Mouse (Mus musculus) forebrain, embryonic 14.5 days (tissue): Measurements from ENCODE around the gene R3hdm2. TPM values are rescaled to one million over a fixed set of nuclear protein-coding genes. Genes with fewer than 3 reads are reported as not detected.

Experiments
- ATAC-seq: fragments of 200-750 bp; cut with Nextera tagmentation; 2 replicates; pipeline ENCODE4 v1.8.0; 2017; ENCODE audit warnings: mild to moderate bottlenecking, moderate library complexity
- DNase-seq: peaks from one replicate; pipeline ENCODE4 v3.0.0-alpha.2; 2015; ENCODE audit warnings: low spot score
- H3K27ac ChIP-seq: fragments of 300-500 bp; sonication (generic); 2 replicates; pipeline ENCODE4 v1.5.1; 2014; ENCODE audit warnings: low read depth, mild to moderate bottlenecking, control low read depth, low read length, moderate library complexity
- H3K27me3 ChIP-seq: fragments of 300-500 bp; sonication (generic); replicated peaks from 2 replicates; pipeline ENCODE4 v1.6.1; 2014; ENCODE audit warnings: low read length, control low read depth, mixed read lengths; ENCODE audit not compliant: control insufficient read depth, insufficient read depth
- H3K36me3 ChIP-seq: fragments of 300-500 bp; sonication (generic); 2 replicates; pipeline ENCODE4 v1.6.1; 2014; ENCODE audit warnings: low read length, control low read depth; ENCODE audit not compliant: control insufficient read depth, insufficient read depth
- H3K4me1 ChIP-seq: fragments of 300-500 bp; sonication (generic); 2 replicates; pipeline ENCODE4 v1.6.1; 2014; ENCODE audit warnings: antibody characterized with exemption, low read length, control low read depth; ENCODE audit not compliant: control insufficient read depth, insufficient read depth
- H3K4me2 ChIP-seq: fragments of 300-500 bp; sonication (generic); 2 replicates; pipeline ENCODE4 v1.6.1; 2014; ENCODE audit warnings: mild to moderate bottlenecking, control low read depth, low read length
- H3K4me3 ChIP-seq: fragments of 300-500 bp; sonication (generic); 2 replicates; pipeline ENCODE4 v1.5.1; 2014; ENCODE audit warnings: low read depth, low read length, control low read depth
- H3K9ac ChIP-seq: fragments of 300-500 bp; sonication (generic); 2 replicates; pipeline ENCODE4 v1.6.1; 2014; ENCODE audit warnings: mild to moderate bottlenecking, low read length, control low read depth, moderate library complexity
- H3K9me3 ChIP-seq: fragments of 300-500 bp; sonication (generic); replicated peaks from 2 replicates; pipeline ENCODE4 v1.6.1; 2016; ENCODE audit warnings: low read length, control low read depth, mixed read lengths; ENCODE audit not compliant: control insufficient read depth
- WGBS: fragments of 180-500 bp; shearing (Covaris S2); extraction: QIAGEN DNeasy Blood & Tissue Kit; methylation state at CpG from one replicate; pipeline ENCODE4 v1.1.7; 2014; 5-methylcytosine and 5-hydroxymethylcytosine counted together
- polyA plus RNA-seq: library from polyadenylated mRNA; unstranded; fragments of >200 nt; fragmentation: Nextera tagmentation; extraction: Ambion mirVana; gene quantifications from 2 replicates; pipeline ENCODE4 v1.2.1, GENCODE M21; 2014

The R3hdm2 gene
- polyA plus RNA-seq, 1 experiment from 2014 or later = 24.2 TPM

DNA sequence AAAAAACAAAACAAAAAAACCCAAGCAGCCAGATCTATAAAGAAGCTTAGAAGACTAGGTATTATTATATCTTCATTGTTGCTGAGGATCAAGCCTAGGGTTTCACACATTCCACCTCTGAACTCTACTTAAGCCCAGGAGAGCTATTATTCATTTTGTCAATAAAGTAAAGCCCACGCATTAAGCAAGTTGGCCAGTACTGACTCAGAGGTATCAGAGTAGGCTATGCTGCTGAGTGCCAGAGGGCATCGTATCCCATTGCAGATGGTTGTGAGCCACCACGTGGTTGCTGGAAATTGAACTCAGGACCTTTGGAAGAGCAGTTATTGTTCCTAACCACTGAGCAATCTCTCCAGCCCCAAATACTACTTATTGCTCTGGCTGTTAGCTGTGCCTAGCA lies 163.8 kb downstream of the R3hdm2 start:
- 86% methylated on average over 3 of the region's 3 CpGs for WGBS
- peaks cover 98% of the 10 kb centered on the region for H3K36me3 ChIP-seq

DNA sequence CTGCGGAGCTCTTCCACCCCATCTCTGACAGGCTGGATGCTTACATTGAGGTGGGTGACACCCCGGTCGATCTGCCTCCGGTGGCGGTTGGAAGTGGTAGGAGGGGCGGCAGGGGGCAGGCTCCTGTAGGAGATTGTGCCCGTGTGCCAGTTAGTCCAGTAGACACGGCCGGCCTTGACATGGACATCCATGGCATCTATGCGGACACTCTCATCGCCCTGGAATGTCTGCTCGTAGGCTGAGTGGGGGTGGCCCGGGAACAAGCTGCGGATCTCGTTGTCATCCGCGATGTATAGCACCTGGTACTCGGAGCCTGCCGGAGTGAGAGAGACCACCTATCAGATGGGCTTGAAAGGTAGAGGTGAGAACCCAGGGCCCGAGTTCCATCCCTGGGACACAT lies 164.2 kb downstream of the R3hdm2 start:
- Histone ChIP-seq H3K9me3 (no peaks in the 10 kb centered on the region), H3K27me3 (no peaks in the 10 kb centered on the region), H3K27ac (no peak overlapping the region), H3K4me3 (no peak overlapping the region), H3K4me1 (no peaks in the 10 kb centered on the region), H3K36me3 (peaks cover 98% of the 10 kb centered on the region), H3K9ac (no peak overlapping the region), H3K4me2 (no peak overlapping the region)
- DNase-seq (no peak), ATAC-seq (no peak)
- WGBS = 93% methylated on average over 20 of the region's 20 CpGs

More for the DNA sequence above, 163.8 kb downstream of the R3hdm2 start:
- Histone ChIP-seq H3K4me1 (no peaks in the 10 kb centered on the region), H3K27me3 (no peaks in the 10 kb centered on the region), H3K27ac (no peak overlapping the region), H3K4me2 (no peak overlapping the region), H3K9ac (no peak overlapping the region), H3K4me3 (no peak overlapping the region), H3K9me3 (no peaks in the 10 kb centered on the region)
- ATAC-seq (no peak), DNase-seq (no peak)

DNA sequence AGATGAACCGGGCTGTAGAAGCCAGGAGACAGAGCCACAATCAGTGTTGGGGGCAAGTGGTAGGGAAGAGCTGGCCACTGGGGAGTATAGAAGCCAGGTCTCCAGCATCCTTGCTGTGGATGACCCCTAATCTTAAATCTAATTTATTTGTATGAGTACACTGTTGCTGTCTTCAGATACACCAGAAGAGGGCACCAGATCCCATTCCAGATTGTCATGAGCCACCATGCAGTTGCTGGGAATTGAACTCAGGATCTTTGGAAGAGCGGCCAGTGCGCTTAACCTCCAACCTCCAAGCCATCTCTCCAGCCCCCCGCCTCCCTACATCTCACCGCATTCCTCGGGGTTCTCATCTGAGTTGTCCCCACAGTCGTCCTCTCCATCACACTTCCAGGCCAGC lies 166.4 kb downstream of the R3hdm2 start:
- H3K9me3 ChIP-seq = no peaks in the 10 kb centered on the region
- DNase-seq = no peak
- no peak overlapping the region for H3K4me3 ChIP-seq
- no peak overlapping the region for H3K27ac ChIP-seq
- no peaks in the 10 kb centered on the region for H3K27me3 ChIP-seq
- 88% methylated on average over 7 of the region's 7 CpGs for WGBS
- peaks cover 98% of the 10 kb centered on the region for H3K36me3 ChIP-seq
- H3K4me2 ChIP-seq = no peak overlapping the region
- no peaks in the 10 kb centered on the region for H3K4me1 ChIP-seq
- no peak for ATAC-seq
- H3K9ac ChIP-seq = no peak overlapping the region

DNA sequence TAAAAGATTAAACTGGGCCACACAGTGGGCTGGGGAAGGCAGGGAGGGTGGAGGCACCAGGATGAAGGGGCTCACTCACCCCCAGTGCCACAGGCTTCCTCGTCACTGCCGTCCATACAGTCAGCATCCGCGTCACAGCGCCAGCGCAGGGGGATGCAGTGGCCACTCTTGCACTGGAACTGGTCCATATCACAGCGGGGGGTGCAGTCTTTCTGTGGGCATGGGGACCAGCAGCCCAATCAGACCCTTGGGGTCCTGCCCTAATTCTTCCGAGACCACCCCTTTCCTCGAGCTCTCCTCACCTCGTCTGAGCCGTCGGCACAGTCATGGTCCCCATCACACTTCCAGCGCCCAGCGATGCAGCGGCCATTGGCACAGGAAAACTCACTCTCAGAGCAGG lies 168.1 kb downstream of the R3hdm2 start:
- no peaks in the 10 kb centered on the region for H3K27me3 ChIP-seq
- no peak overlapping the region for H3K27ac ChIP-seq
- H3K4me3 ChIP-seq = no peak overlapping the region
- ATAC-seq (no peak), DNase-seq (no peak)
- H3K4me2 ChIP-seq = no peak overlapping the region
- WGBS = 94% methylated on average over 15 of the region's 15 CpGs
- peaks cover 99% of the 10 kb centered on the region for H3K36me3 ChIP-seq
- no peaks in the 10 kb centered on the region for H3K9me3 ChIP-seq
- no peaks in the 10 kb centered on the region for H3K4me1 ChIP-seq
- H3K9ac ChIP-seq = no peak overlapping the region

Other genes with a start within 250 kb of the R3hdm2 start
- gene B4galnt1, start 215.1 kb upstream of the R3hdm2 start, polyA plus RNA-seq = 30.7 and 46.8 TPM in 2 replicates
- gene Slc26a10, start 199.7 kb upstream of the R3hdm2 start, polyA plus RNA-seq = 0.69 and 0.95 TPM in 2 replicates
- 21.4 and 22.9 TPM in 2 replicates for gene Arhgef25, start 190.2 kb upstream of the R3hdm2 start, polyA plus RNA-seq
- 148 and 187 TPM in 2 replicates for gene Dtx3, start 184.6 kb upstream of the R3hdm2 start, polyA plus RNA-seq
- gene Pip4k2c, start 168.7 kb upstream of the R3hdm2 start, polyA plus RNA-seq = 15.3 and 17.4 TPM in 2 replicates
- gene Kif5a, start 117.0 kb upstream of the R3hdm2 start, polyA plus RNA-seq = 47.6 and 68.8 TPM in 2 replicates
- 286 and 300 TPM in 2 replicates for gene Dctn2, start 114.0 kb upstream of the R3hdm2 start, polyA plus RNA-seq
- 8.4 and 11.2 TPM in 2 replicates for gene Mbd6, start 91.3 kb upstream of the R3hdm2 start, polyA plus RNA-seq
- gene Mars, start 68.5 kb upstream of the R3hdm2 start, polyA plus RNA-seq = 124 and 135 TPM in 2 replicates
- gene Arhgap9, start 58.4 kb upstream of the R3hdm2 start, polyA plus RNA-seq = 0.70 and 1.2 TPM in 2 replicates
- gene Gli1, start 38.4 kb upstream of the R3hdm2 start, polyA plus RNA-seq = 0.55 and 1.0 TPM in 2 replicates
- gene Inhbe, start 25.9 kb upstream of the R3hdm2 start, polyA plus RNA-seq = not detected in 2 replicates
- gene Inhbc, start 9.9 kb upstream of the R3hdm2 start, polyA plus RNA-seq = not detected in 2 replicates
- 0.41 TPM in 1 of 2 replicates, not detected in the other for gene Stac3, start 121.4 kb downstream of the R3hdm2 start, polyA plus RNA-seq
- 12.5 and 17.2 TPM in 2 replicates for gene Ndufa4l2, start 134.6 kb downstream of the R3hdm2 start, polyA plus RNA-seq
- 53.1 and 65.1 TPM in 2 replicates for gene Shmt2, start 142.1 kb downstream of the R3hdm2 start, polyA plus RNA-seq
- 32.1 and 35.4 TPM in 2 replicates for gene Nxph4, start 154.2 kb downstream of the R3hdm2 start, polyA plus RNA-seq
- 60.2 and 81.2 TPM in 2 replicates for gene Lrp1, start 240.8 kb downstream of the R3hdm2 start, polyA plus RNA-seq